Mouse (Mus musculus): ENCODE measurements around the gene Ksr2. TPM values are rescaled to one million over a fixed set of nuclear protein-coding genes. Genes with fewer than 3 reads are reported as not detected.

Ksr2 gene
- polyA plus RNA-seq, 1 experiment = not detected

GRCm38 (mm10) chr5:117380199-117380598, 33.6 kb upstream of the Ksr2 start:
- peaks cover 93% of the 10 kb centered on the region for H3K36me3 ChIP-seq (ENCODE audit: control insufficient read depth)
- H3K4me3 ChIP-seq (replicated peaks) = no peak overlapping the region
- no peaks in the 10 kb centered on the region for H3K4me1 ChIP-seq (ENCODE audit: control insufficient read depth)
- TF ChIP-seq GATA1 (IDR thresholded peaks at IDR 0.05; ENCODE audit: low read length) = no peak
- no peak for TF ChIP-seq TAL1 (IDR thresholded peaks at IDR 0.05; ENCODE audit: low read length)
- no peaks in the 10 kb centered on the region for H3K9me3 ChIP-seq (ENCODE audit: control insufficient read depth, low read length)
- no peaks in the 10 kb centered on the region for H3K27me3 ChIP-seq (ENCODE audit: control insufficient read depth)

GRCm38 (mm10) chr5:117381785-117382184, 32.0 kb upstream of the Ksr2 start:
- TF ChIP-seq TAL1 (IDR thresholded peaks at IDR 0.05; ENCODE audit: low read length) (no peak), GATA1 (IDR thresholded peaks at IDR 0.05; ENCODE audit: low read length) (no peak)
- Histone ChIP-seq H3K4me1 (ENCODE audit: control insufficient read depth) (peaks cover under 1% of the 10 kb centered on the region; the same call in 1 of the 2 replicates), H3K4me3 (replicated peaks) (no peak overlapping the region), H3K36me3 (ENCODE audit: control insufficient read depth) (peaks cover 97% of the 10 kb centered on the region), H3K27me3 (ENCODE audit: control insufficient read depth) (no peaks in the 10 kb centered on the region), H3K9me3 (ENCODE audit: control insufficient read depth, low read length) (no peaks in the 10 kb centered on the region)

- H3K36me3 ChIP-seq (ENCODE audit: control insufficient read depth) = peaks cover 94% of the 10 kb centered on the region
- H3K4me1 ChIP-seq (ENCODE audit: control insufficient read depth) = peaks cover 13% of the 10 kb centered on the region
- no peaks in the 10 kb centered on the region for H3K27me3 ChIP-seq (ENCODE audit: control insufficient read depth)
- H3K9me3 ChIP-seq (ENCODE audit: control insufficient read depth, low read length) = no peaks in the 10 kb centered on the region
- no peak overlapping the region for H3K4me3 ChIP-seq (replicated peaks)
- TF ChIP-seq GATA1 (IDR thresholded peaks at IDR 0.05; ENCODE audit: low read length) (no peak), TAL1 (IDR thresholded peaks at IDR 0.05; ENCODE audit: low read length) (no peak)
Observed at GRCm38 (mm10) chr5:117383198-117383597, 30.6 kb upstream of the Ksr2 start.

GRCm38 (mm10) chr5:117388296-117388751, 25.5 kb upstream of the Ksr2 start:
- peaks cover 46% of the 10 kb centered on the region for H3K36me3 ChIP-seq (ENCODE audit: control insufficient read depth)
- H3K27me3 ChIP-seq (ENCODE audit: control insufficient read depth) = no peaks in the 10 kb centered on the region
- TF ChIP-seq TAL1 (IDR thresholded peaks at IDR 0.05; ENCODE audit: low read length) = no peak
- no peak for TF ChIP-seq GATA1 (IDR thresholded peaks at IDR 0.05; ENCODE audit: low read length)
- H3K9me3 ChIP-seq (ENCODE audit: control insufficient read depth, low read length) = peaks cover 13% of the 10 kb centered on the region
- H3K4me1 ChIP-seq (ENCODE audit: control insufficient read depth) = peaks cover 26% of the 10 kb centered on the region
- H3K4me3 ChIP-seq (replicated peaks) = peak overlapping the region; percentile 76

- Histone ChIP-seq H3K27me3 (ENCODE audit: control insufficient read depth) (no peaks in the 10 kb centered on the region), H3K4me3 (replicated peaks) (peak within 1 kb of the TSS; percentile 76), H3K36me3 (ENCODE audit: control insufficient read depth) (peaks cover 40% of the 10 kb centered on the region), H3K9me3 (ENCODE audit: control insufficient read depth, low read length) (peaks cover 16% of the 10 kb centered on the region), H3K4me1 (ENCODE audit: control insufficient read depth) (peaks cover 26% of the 10 kb centered on the region)
- TF ChIP-seq TAL1 (IDR thresholded peaks at IDR 0.05; ENCODE audit: low read length) (no peak), GATA1 (IDR thresholded peaks at IDR 0.05; ENCODE audit: low read length) (no peak)
Observed at GRCm38 (mm10) chr5:117388877-117389276, 24.9 kb upstream of the Ksr2 start, which contains the start of gene Rfc5. Gene Rfc5, minus strand, starts transcription at chr5:117389047.

- Histone ChIP-seq H3K4me3 (replicated peaks) (no peak overlapping the region), H3K4me1 (ENCODE audit: control insufficient read depth) (peaks cover 26% of the 10 kb centered on the region)
- no peak for TF ChIP-seq GATA1 (IDR thresholded peaks at IDR 0.05; ENCODE audit: low read length)
- no peak for TF ChIP-seq TAL1 (IDR thresholded peaks at IDR 0.05; ENCODE audit: low read length)
Observed at GRCm38 (mm10) chr5:117390895-117391294, 22.9 kb upstream of the Ksr2 start.

GRCm38 (mm10) chr5:117395834-117396233, 18.0 kb upstream of the Ksr2 start:
- TF ChIP-seq TAL1 (IDR thresholded peaks at IDR 0.05; ENCODE audit: low read length) (no peak), GATA1 (IDR thresholded peaks at IDR 0.05; ENCODE audit: low read length) (no peak)
- Histone ChIP-seq H3K4me3 (replicated peaks) (no peak overlapping the region), H3K4me1 (ENCODE audit: control insufficient read depth) (no peaks in the 10 kb centered on the region), H3K36me3 (ENCODE audit: control insufficient read depth) (no peaks in the 10 kb centered on the region), H3K27me3 (ENCODE audit: control insufficient read depth) (no peaks in the 10 kb centered on the region; the same call in 1 of the 2 replicates), H3K9me3 (ENCODE audit: control insufficient read depth, low read length) (peaks cover 16% of the 10 kb centered on the region)

More at GRCm38 (mm10) chr5:117390895-117391294, 22.9 kb upstream of the Ksr2 start:
- H3K27me3 ChIP-seq (ENCODE audit: control insufficient read depth) = no peaks in the 10 kb centered on the region
- H3K36me3 ChIP-seq (ENCODE audit: control insufficient read depth) = peaks cover 20% of the 10 kb centered on the region
- H3K9me3 ChIP-seq (ENCODE audit: control insufficient read depth, low read length) = peaks cover 16% of the 10 kb centered on the region

GRCm38 (mm10) chr5:117396596-117397014, 17.2 kb upstream of the Ksr2 start:
- no peaks in the 10 kb centered on the region; the same call in 1 of the 2 replicates for H3K27me3 ChIP-seq (ENCODE audit: control insufficient read depth)
- peaks cover 16% of the 10 kb centered on the region for H3K9me3 ChIP-seq (ENCODE audit: control insufficient read depth, low read length)
- no peaks in the 10 kb centered on the region for H3K4me1 ChIP-seq (ENCODE audit: control insufficient read depth)
- no peak overlapping the region for H3K4me3 ChIP-seq (replicated peaks)
- no peaks in the 10 kb centered on the region for H3K36me3 ChIP-seq (ENCODE audit: control insufficient read depth)
- TF ChIP-seq TAL1 (IDR thresholded peaks at IDR 0.05; ENCODE audit: low read length) = no peak
- TF ChIP-seq GATA1 (IDR thresholded peaks at IDR 0.05; ENCODE audit: low read length) = no peak

GRCm38 (mm10) chr5:117397371-117397770, 16.4 kb upstream of the Ksr2 start:
- H3K36me3 ChIP-seq (ENCODE audit: control insufficient read depth) = no peaks in the 10 kb centered on the region
- H3K9me3 ChIP-seq (ENCODE audit: control insufficient read depth, low read length) = peaks cover 13% of the 10 kb centered on the region
- TF ChIP-seq TAL1 (IDR thresholded peaks at IDR 0.05; ENCODE audit: low read length) (no peak), GATA1 (IDR thresholded peaks at IDR 0.05; ENCODE audit: low read length) (no peak)
- no peaks in the 10 kb centered on the region; the same call in 1 of the 2 replicates for H3K27me3 ChIP-seq (ENCODE audit: control insufficient read depth)
- no peak overlapping the region for H3K4me3 ChIP-seq (replicated peaks)
- no peaks in the 10 kb centered on the region for H3K4me1 ChIP-seq (ENCODE audit: control insufficient read depth)

All from erythroblast, embryonic 14.5 days (primary cell).